Mouse (Mus musculus): ENCODE measurements around the gene Tmem150a. TPM values are rescaled to one million over a fixed set of nuclear protein-coding genes. Genes with fewer than 3 reads are reported as not detected.

Gene Tmem150a
- polyA plus RNA-seq, 1 experiment from 2014 or later: 14.6 TPM

DNA sequence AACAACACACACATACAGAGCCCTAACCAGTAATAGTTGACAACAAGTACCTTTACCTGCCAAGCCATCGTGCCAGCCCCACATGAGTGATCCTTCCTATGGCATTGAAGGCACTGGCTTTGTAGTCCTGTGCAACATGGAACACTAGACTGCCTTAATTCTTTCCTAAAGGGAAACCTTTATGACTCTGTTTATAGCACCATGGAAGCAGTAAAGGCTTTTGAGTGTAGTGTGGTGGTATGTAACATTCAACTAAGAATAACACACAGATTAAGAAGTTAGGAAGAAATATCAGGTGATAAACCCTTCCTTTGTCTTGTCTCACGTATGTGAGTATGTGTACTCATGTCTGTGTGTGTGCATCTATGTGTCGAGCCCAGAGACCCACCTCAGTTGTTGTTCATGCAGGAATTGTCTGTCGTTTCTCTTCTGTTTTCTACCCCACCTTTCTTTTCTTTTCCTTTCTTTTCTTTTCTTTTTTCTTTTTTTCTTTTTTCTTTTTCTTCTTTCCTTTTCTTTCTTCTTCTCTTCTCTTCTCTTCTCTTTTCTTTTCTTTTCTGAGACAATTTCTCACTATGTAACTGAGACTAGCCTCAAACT is 11.7 kb downstream of the Tmem150a start, which contains the start of gene Rnf181:
Rnf181 (minus strand) TSS at position 113 of the 600 bp plus-strand sequence.
- no peaks in the 10 kb centered on the region for H3K9me3 ChIP-seq
- no peak within 1 kb of the TSS for H3K9ac ChIP-seq
- no peak within 1 kb of the TSS for H3K4me3 ChIP-seq
- H3K4me1 ChIP-seq: peaks cover 17% of the 10 kb centered on the region
- 81% methylated on average over 4 of the region's 4 CpGs for WGBS
- no peak within 1 kb of the TSS for H3K27ac ChIP-seq
- H3K27me3 ChIP-seq: no peaks in the 10 kb centered on the region
- H3K36me3 ChIP-seq: no peaks in the 10 kb centered on the region
- H3K4me2 ChIP-seq (replicated peaks): no peak within 1 kb of the TSS
- ATAC-seq (ENCODE audit: low FRiP score, low read depth): no peak

DNA sequence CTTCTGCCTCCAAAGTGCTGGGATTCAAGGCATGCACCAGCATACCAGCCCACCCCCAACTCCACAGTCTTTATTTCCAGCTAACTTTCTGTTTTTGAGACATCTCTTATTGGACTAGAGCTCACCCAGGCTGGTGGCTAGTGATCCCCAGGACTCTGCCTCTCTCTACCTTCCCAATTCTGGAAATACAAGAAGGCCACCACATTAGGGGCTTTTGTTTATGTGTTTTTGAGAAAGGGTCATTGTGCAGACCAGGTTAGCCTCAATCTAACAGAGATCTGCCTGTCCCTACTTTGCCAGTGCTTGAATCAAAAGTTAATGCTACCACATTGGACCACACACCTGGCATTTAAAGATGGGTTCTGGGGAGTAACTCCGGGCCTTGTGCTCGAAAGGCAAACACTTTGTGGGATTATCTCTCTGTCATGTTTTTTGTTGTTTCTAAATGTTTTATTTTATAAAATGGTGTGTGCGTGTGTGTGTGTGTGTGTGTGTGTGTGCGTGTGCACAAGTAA is 12.3 kb downstream of the Tmem150a start:
- Histone ChIP-seq H3K4me2 (replicated peaks) (no peak overlapping the region), H3K4me3 (no peak overlapping the region), H3K9ac (no peak overlapping the region), H3K27ac (no peak overlapping the region), H3K4me1 (peaks cover 17% of the 10 kb centered on the region), H3K9me3 (no peaks in the 10 kb centered on the region), H3K36me3 (no peaks in the 10 kb centered on the region), H3K27me3 (no peaks in the 10 kb centered on the region)
- ATAC-seq (ENCODE audit: low FRiP score, low read depth): no peak
- WGBS: 73% methylated on average over 4 of the region's 4 CpGs

DNA sequence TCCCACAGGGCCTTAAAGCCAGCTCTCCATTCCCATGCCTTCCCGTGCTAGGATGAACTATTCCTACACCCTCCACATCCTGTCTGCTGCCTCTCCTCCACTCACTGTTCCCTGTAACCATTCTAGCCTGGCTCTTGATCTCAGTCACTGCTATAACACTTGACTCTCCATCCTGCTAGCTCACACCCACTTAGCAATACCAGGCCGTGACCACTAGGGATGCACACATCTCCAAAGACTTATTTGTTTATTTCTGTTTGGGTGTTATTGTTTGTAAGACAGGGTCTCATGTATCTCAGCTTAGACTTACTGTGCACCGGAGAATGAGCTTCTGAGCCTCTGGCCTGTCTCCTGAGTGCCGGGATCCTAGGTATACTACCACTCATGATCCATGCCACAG is 14.3 kb downstream of the Tmem150a start:
- 73% methylated on average over 4 of the region's 4 CpGs for WGBS

DNA sequence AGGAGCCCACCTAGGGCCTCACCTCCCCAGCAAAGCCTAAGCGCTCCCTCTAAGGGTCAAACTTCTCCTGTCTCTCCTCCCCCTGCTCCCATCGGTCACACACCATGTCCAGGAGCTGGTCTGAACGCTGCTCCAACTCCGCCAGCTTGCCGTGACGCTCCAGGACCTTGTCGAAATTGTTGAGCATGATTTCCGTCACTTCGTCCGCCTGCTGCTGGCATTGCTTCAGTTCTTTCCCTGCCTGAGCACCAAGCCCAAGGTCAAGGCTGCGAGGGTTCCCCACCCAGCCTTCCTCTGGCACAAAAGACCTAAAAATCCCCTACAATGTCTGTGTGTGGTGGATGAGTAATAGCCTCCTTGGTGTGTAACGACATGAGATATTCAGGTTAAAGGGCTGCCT is 14.8 kb downstream of the Tmem150a start:
- no peak for ATAC-seq (ENCODE audit: low FRiP score, low read depth)
- Histone ChIP-seq H3K4me3 (no peak overlapping the region), H3K4me2 (replicated peaks) (no peak overlapping the region), H3K9ac (no peak overlapping the region), H3K4me1 (peaks cover 11% of the 10 kb centered on the region), H3K36me3 (no peaks in the 10 kb centered on the region), H3K9me3 (no peaks in the 10 kb centered on the region), H3K27me3 (no peaks in the 10 kb centered on the region), H3K27ac (no peak overlapping the region)
- WGBS: 85% methylated on average over 12 of the region's 12 CpGs

More for the DNA sequence above, 14.3 kb downstream of the Tmem150a start:
- no peak overlapping the region for H3K9ac ChIP-seq
- no peaks in the 10 kb centered on the region for H3K36me3 ChIP-seq
- peaks cover 11% of the 10 kb centered on the region for H3K4me1 ChIP-seq
- H3K4me3 ChIP-seq: no peak overlapping the region
- H3K27ac ChIP-seq: no peak overlapping the region
- H3K4me2 ChIP-seq (replicated peaks): no peak overlapping the region
- H3K27me3 ChIP-seq: no peaks in the 10 kb centered on the region
- no peak for ATAC-seq (ENCODE audit: low FRiP score, low read depth)
- no peaks in the 10 kb centered on the region for H3K9me3 ChIP-seq

DNA sequence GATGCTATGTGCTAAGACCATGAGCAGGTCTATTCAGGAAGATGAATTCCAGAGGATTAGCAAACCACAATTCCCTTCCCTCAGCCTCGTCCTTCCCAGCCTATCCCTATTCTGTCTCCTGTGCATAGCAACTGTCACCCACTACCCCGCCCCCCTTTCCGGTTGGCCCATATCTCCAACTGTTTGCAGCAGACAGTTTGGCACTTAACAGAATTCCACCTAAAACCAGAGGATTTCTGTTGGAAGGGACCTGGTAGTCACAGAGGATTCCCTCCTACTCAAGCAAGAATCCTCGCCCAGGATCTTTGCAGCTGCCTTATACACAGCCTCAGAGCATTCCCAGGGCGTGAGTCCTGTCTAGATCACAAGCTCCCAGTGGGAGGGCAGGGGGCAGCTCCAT is 15.9 kb downstream of the Tmem150a start:
- Histone ChIP-seq H3K9ac (no peak overlapping the region), H3K4me1 (peaks cover 11% of the 10 kb centered on the region), H3K27me3 (no peaks in the 10 kb centered on the region), H3K4me3 (no peak overlapping the region), H3K9me3 (no peaks in the 10 kb centered on the region), H3K36me3 (no peaks in the 10 kb centered on the region), H3K27ac (no peak overlapping the region), H3K4me2 (replicated peaks) (no peak overlapping the region)
- ATAC-seq (ENCODE audit: low FRiP score, low read depth): no peak
- WGBS: 47% methylated on average over 5 of the region's 5 CpGs

DNA sequence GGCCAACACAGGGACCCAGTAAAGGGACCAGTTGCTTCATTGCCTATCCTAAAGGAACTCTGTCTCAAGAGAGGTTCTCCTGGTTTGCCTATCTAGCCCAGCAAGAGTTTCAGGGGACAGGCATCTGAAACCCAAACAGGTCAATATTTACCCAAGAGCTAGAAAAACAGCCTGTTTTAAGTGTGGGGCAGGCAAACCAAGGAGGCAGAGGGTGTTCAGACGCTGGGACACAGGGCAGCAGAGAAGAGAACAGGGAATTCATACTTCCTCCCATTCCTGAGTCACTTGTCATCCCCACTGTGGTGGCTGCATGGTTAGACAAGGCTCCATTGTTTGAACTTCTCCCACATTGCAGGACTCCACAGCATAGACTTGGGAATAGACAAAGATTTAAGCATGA is 16.3 kb downstream of the Tmem150a start:
- Histone ChIP-seq H3K36me3 (no peaks in the 10 kb centered on the region), H3K4me1 (peaks cover 11% of the 10 kb centered on the region), H3K9me3 (no peaks in the 10 kb centered on the region), H3K9ac (no peak overlapping the region), H3K4me3 (no peak overlapping the region), H3K4me2 (replicated peaks) (no peak overlapping the region), H3K27ac (no peak overlapping the region), H3K27me3 (no peaks in the 10 kb centered on the region)
- no peak for ATAC-seq (ENCODE audit: low FRiP score, low read depth)
- 44% methylated on average over 1 of the region's 1 CpGs for WGBS

DNA sequence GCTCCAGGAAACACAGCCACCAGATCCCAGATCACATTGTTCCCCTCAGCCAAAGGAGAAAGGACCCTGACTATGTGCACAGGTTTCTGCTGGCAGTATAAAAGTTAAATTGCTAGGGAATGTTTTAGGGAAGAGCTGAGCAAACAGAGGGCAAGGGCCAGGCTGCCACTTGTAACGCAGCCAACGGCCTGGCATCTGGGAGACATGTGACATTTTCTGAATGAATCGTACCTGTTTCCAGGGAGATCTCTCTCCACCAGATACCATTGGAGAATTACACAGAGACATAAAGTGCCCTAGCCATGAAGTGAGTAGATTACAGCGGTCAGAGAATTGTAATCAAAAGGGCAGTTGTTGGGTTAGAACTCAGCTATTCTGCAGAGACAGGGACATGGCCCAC is 17.9 kb downstream of the Tmem150a start:
- Histone ChIP-seq H3K4me1 (peaks cover 11% of the 10 kb centered on the region), H3K4me2 (replicated peaks) (no peak overlapping the region), H3K4me3 (no peak overlapping the region), H3K27ac (no peak overlapping the region), H3K9me3 (no peaks in the 10 kb centered on the region), H3K36me3 (no peaks in the 10 kb centered on the region), H3K27me3 (no peaks in the 10 kb centered on the region), H3K9ac (no peak overlapping the region)
- ATAC-seq (ENCODE audit: low FRiP score, low read depth): no peak
- 78% methylated on average over 4 of the region's 4 CpGs for WGBS

DNA sequence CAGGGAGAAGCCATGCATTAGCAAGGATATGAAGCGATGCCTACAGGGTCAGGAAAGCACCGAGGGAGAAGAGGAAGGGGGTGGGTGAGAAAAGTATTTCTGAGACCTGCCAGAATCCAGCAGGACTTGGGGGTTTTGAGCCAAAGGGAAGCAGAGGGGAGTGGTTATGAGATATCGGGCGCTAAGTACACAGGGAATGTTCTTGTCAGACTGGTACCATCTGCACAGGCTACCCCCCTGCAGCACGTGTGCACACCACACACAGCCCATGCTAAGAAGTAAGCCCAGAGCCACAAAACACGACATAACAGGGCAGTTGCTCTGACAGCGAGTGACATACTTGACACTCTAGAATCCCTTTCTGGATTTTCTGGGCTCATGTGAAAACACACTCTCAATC is 19.0 kb downstream of the Tmem150a start:
- ATAC-seq (ENCODE audit: low FRiP score, low read depth): no peak
- Histone ChIP-seq H3K4me1 (peaks cover 12% of the 10 kb centered on the region), H3K36me3 (no peaks in the 10 kb centered on the region), H3K27ac (no peak overlapping the region), H3K4me2 (replicated peaks) (no peak overlapping the region), H3K9ac (no peak overlapping the region), H3K4me3 (no peak overlapping the region), H3K9me3 (no peaks in the 10 kb centered on the region), H3K27me3 (0 out of 2 replicates have a peak, but pooled peaks cover under 1% of the 10 kb centered on the region)
- 65% methylated on average over 7 of the region's 7 CpGs for WGBS

DNA sequence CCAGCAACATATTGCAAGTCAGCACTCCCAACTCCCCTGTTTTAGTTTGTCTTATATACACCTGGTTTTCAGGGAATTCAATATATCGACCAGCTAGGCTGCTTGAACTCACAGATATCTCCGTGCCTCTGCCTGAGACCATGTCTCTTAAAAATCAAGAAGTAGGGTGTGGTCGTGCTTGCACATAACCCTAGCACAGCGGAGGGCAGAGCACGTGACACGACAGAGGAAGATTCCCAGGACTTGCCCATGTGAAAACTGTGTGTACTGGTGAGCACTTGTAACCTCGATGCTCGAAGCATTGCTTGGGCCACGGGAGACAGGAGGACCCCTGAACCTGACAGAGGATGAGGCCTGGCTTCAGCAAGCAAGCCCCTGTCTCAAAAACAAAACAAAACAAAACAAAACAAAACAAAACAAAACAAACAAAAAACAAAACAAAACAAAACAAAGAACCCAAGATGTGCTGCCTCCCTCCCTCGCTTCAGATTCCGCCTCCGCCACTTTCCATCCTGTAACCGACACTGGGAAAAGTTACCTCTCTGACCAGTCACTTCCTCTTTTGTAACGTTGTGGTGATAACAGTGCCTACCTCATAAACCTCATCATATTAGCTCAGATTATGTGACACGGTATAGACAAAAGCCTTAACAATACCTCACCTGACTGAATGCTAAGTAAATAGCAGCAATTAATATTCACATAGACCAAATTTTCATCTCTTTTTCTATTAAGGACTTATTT is 19.7 kb downstream of the Tmem150a start:
- Histone ChIP-seq H3K27ac (no peak overlapping the region), H3K4me1 (peaks cover 19% of the 10 kb centered on the region), H3K36me3 (no peaks in the 10 kb centered on the region), H3K27me3 (peaks cover 7% of the 10 kb centered on the region; the same call in 1 of the 2 replicates), H3K4me3 (no peak overlapping the region), H3K9me3 (no peaks in the 10 kb centered on the region), H3K4me2 (replicated peaks) (no peak overlapping the region), H3K9ac (no peak overlapping the region)
- ATAC-seq (ENCODE audit: low FRiP score, low read depth): no peak
- 81% methylated on average over 15 of the region's 15 CpGs for WGBS

DNA sequence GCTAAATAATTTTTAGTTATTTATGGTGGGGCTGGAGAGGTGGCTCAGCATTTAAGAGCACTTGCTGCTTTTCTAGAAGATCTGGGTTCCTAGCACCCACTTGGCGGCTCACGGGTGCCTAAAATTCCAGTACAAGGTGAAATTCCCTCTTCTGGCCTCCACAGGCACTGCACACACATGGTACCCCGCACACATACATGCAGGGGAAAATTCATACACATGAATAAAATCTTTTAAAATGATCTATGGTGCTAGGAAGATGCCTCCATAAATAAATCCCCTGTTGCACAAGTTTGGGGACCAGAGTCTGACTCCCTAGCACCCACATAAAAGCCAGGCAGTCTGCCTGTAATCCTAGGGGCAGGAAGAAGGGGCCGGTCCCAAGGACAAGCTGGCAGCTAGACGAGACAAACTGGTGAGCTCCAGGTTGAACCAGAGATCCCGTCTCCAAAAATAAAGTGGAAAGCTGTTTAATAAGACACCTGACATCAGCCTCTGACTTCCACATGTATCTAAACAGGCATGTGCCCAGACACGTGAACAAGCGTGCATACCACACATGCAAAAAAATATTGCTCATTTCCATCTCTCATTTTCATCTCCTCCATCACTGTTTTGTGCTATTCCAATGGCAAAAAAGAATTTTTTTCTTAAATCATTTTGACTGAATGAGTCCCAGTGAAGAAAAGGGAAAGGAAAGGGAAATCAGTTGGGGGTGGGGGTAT is 23.4 kb downstream of the Tmem150a start:
- no peaks in the 10 kb centered on the region for H3K36me3 ChIP-seq
- no peak overlapping the region for H3K4me3 ChIP-seq
- no peak overlapping the region for H3K4me2 ChIP-seq (replicated peaks)
- no peak overlapping the region for H3K9ac ChIP-seq
- no peak overlapping the region for H3K27ac ChIP-seq
- H3K27me3 ChIP-seq: peaks cover 11% of the 10 kb centered on the region; the same call in 1 of the 2 replicates
- 0 out of 2 replicates have a peak, but pooled peaks cover 9% of the 10 kb centered on the region for H3K4me1 ChIP-seq
- ATAC-seq (ENCODE audit: low FRiP score, low read depth): no peak
- 81% methylated on average over 8 of the region's 8 CpGs for WGBS
- no peaks in the 10 kb centered on the region for H3K9me3 ChIP-seq

DNA sequence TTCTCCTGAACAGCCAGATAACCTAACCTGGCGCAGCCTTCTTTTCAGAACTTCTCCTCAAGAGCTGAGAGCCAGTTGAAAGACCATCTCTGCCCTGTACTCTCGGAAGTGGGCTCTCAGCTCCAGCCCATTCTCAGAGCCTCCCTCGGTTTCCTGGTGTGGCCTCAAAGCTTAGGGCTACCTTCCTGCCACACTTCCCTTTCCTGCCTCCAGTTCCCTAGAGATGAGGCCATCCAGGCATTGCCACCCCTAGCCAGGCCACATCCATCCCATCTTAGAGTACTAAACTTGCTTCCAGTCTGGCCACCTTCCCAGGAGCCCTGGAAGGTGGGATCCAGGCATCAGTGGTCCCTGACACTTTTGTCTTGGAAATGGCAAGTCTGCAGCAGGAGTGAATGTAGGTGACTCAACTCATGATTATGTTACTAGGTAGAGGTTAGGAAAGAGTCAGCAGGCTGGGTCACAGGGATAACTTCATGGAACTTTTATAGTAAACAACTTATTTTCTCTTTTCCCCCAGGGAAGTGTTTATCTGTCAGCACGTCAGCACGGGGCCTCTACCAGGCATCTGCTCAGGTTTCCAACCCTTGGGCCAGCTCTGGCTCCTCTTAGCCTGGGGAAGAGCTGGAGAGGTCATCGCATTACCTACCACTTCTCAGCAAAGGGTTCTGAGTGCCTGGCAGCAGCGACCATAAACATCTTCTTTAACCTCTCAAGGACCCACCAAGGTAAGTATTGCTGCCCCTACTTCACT is 24.3 kb downstream of the Tmem150a start:
- peaks cover 11% of the 10 kb centered on the region; the same call in 1 of the 2 replicates for H3K27me3 ChIP-seq
- peak overlapping the region; percentile 57 for H3K4me3 ChIP-seq
- peak overlapping the region; percentile 18; the same call in 1 of the 2 replicates for H3K27ac ChIP-seq
- H3K9me3 ChIP-seq: no peaks in the 10 kb centered on the region
- no peak; the same call in 1 of the 2 replicates for ATAC-seq (ENCODE audit: low FRiP score, low read depth)
- peak overlapping the region; percentile 73 for H3K9ac ChIP-seq
- WGBS: 35% methylated on average over 7 of the region's 7 CpGs
- 0 out of 2 replicates have a peak, but pooled peaks cover 9% of the 10 kb centered on the region for H3K4me1 ChIP-seq
- H3K4me2 ChIP-seq (replicated peaks): peak overlapping the region; percentile 81
- peaks cover 8% of the 10 kb centered on the region for H3K36me3 ChIP-seq

All from limb, embryonic 13.5 days (tissue).